Mouse (Mus musculus) left cerebral cortex, postnatal 4 days (tissue): ENCODE results near the gene Olfr308. TPM values are rescaled to one million over a fixed set of nuclear protein-coding genes. Genes with fewer than 3 reads are reported as not detected.
"Not testable (repeated sequence)": the region's sequence is repeated elsewhere in the genome, so short reads cannot be mapped to it uniquely, and the experiment has no call there.

Experiments used
- DNase-seq: peaks from one replicate; pipeline ENCODE4 v3.0.0-alpha.2; 2022
- intact Hi-C: fragments of 180-260 bp; cut with DNase I; formaldehyde crosslinking; loops from one replicate; pipeline ENCODE4 v1.15.1; 2025
- microRNA-seq: library from miRNA; unstranded; fragments of <30 nt; microRNA quantifications from one replicate; pipeline ENCODE4 v1.2.0, GENCODE M21; 2022
- total RNA-seq, 2 experiments: library from RNA; stranded (reverse); gene quantifications; 2 replicates each; pipeline ENCODE4 v1.2.3; 2021

The Olfr308 gene
- total RNA-seq = not detected

DNA sequence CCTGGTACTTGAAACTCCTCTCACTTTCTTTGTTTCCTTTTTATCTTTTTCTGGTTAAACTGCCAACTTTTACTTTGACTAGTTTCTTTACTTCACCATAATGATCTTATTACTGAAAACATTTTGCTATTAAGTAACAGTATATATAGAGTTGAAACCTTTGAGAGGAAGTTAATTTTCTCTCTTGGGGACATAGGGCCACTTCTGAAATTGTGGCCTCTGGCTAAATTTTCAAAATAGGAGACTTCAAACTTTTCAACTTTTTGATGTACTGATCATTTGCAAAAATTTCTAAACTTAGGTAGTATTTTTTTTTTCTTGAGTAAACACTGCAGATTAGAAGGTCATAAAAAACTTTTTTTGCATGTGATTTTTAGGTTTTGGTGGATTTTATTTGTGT is at the start of gene Olfr308:
TSS of gene Olfr308 (minus strand) at position 101 of the 400 bp plus-strand sequence.
- no peak for DNase-seq
- intact Hi-C loops = no loop called here

DNA sequence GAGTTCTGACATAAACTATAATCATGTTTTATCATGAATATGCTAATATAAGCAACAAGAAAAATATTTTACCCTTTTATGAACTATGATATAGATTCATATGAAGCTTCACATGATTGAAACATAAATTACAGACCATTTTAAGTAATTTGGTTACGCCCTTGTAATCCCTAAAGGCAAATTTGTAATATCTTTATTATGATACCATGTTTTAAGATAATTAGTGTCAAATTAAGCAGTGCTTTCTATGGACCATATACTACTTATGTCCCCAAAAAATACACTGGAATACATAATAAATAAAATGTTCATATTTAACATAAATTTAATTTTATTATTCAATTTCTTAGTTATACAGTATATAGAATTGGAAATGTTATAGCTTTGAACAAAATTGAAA is 41.4 kb upstream of the Olfr308 start, which contains the start of gene Olfr305:
TSS of gene Olfr305 (minus strand) at position 101 of the 400 bp plus-strand sequence.
- DNase-seq = no peak
- intact Hi-C loops = no loop called here

- intact Hi-C loops, DNase-seq: not testable (repeated sequence)
Measured at GRCm38 (mm10) chr7:86346296-86346695, 20.9 kb upstream of the Olfr308 start.

GRCm38 (mm10) chr7:86344253-86344652 is 18.8 kb upstream of the Olfr308 start:
- DNase-seq = no peak
- intact Hi-C loops = no loop called here

- DNase-seq = no peak
- intact Hi-C loops = no loop called here
Measured at GRCm38 (mm10) chr7:86342881-86343565, 17.6 kb upstream of the Olfr308 start.

DNA sequence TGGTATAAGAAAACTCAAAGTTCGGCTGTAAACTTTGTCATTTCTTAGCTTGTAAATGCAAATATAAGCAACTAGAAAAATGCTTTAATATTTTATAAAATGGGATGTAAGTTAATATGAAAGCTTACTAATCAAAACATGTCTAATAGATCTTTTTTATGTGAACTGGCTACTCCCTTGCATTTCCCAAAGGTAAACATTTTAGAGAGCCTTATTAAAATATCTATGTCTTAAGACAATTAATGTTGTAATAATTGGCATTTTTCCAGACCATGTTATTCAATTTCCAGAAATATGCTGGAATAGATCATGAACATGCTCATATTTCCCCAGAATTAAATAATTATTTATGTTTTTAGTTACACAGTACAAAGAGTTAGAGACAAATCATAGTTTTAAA is 12.1 kb upstream of the Olfr308 start, which contains the start of gene Olfr307:
TSS of gene Olfr307 (minus strand) at position 101 of the 400 bp plus-strand sequence.
- intact Hi-C loops = no loop called here
- no peak for DNase-seq

- DNase-seq = no peak
- intact Hi-C loops = no loop called here
Measured at GRCm38 (mm10) chr7:86321323-86321722, 4.1 kb downstream of the Olfr308 start.

GRCm38 (mm10) chr7:86313608-86314007 is 11.8 kb downstream of the Olfr308 start, which contains the start of gene Olfr309:
TSS of gene Olfr309 (minus strand) at chr7:86313708.
- intact Hi-C loops = no loop called here
- DNase-seq = no peak

- intact Hi-C loops = no loop called here
- no peak for DNase-seq
Measured at GRCm38 (mm10) chr7:86277072-86277471, 48.4 kb downstream of the Olfr308 start, which contains the start of gene Olfr310. TSS of gene Olfr310 (minus strand) at chr7:86277172.

Small RNA genes within 50 kb of the gene (microRNA-seq; reads per million reads assigned to microRNA genes)
- gene Gm23192 = not detected

Other genes starting within 250 kb of the Olfr308 start
- gene Vmn2r75, start 153.9 kb downstream of the Olfr308 start, total RNA-seq = not detected
- not detected for gene Vmn2r76, start 79.3 kb downstream of the Olfr308 start, total RNA-seq
- gene Olfr310, start 48.5 kb downstream of the Olfr308 start, total RNA-seq = not detected
- not detected for gene Olfr309, start 11.9 kb downstream of the Olfr308 start, total RNA-seq
- not detected for gene Olfr307, start 12.0 kb upstream of the Olfr308 start, total RNA-seq
- not detected for gene Olfr305, start 41.3 kb upstream of the Olfr308 start, total RNA-seq
- not detected for gene Olfr304, start 61.0 kb upstream of the Olfr308 start, total RNA-seq
- gene Olfr303, start 72.2 kb upstream of the Olfr308 start, total RNA-seq = not detected
- not detected for gene Olfr301, start 78.2 kb upstream of the Olfr308 start, total RNA-seq
- gene Olfr299, start 134.3 kb upstream of the Olfr308 start, total RNA-seq = not detected
- not detected for gene Olfr298, start 166.9 kb upstream of the Olfr308 start, total RNA-seq
- gene Olfr297, start 194.3 kb upstream of the Olfr308 start, total RNA-seq = not detected